Comparison of ENCODE assay signal across 17 mouse cellular contexts in genomic region chr16:81536230-81536629, GRCm38 (mm10).
DNase-seq lines count a peak whose midpoint lies in the region; ATAC-seq and TF ChIP-seq lines count a peak whose summit lies in the region.
"Had no signal": no experiment of that assay in that cellular context is flagged by ENCODE, and none has a peak within 500 bp of the region (broad histone marks: within the 10 kb centered on the region; RNA-seq: fewer than 3 reads in every experiment).

No protein-coding gene starts in this region.

- 0 out of 2 replicates have a peak, but pooled peaks cover 4% of the 10 kb centered on the region for H3K4me1 ChIP-seq in forebrain, embryonic 13.5 days
- H3K4me1 ChIP-seq in forebrain, embryonic 12.5 days, result no peaks in the 10 kb centered on the region
- 0 out of 2 replicates have a peak, but pooled peaks cover 4% of the 10 kb centered on the region for H3K4me1 ChIP-seq in forebrain, embryonic 15.5 days
- H3K4me1 ChIP-seq: embryonic facial prominence, embryonic 10.5 days; embryonic facial prominence, embryonic 12.5 days had no signal

- H3K36me3 ChIP-seq in forebrain, embryonic 13.5 days (ENCODE audit: poor library complexity, severe bottlenecking), result no peaks in the 10 kb centered on the region
- H3K36me3 ChIP-seq in forebrain, embryonic 12.5 days (replicated peaks), result no peaks in the 10 kb centered on the region
- no peaks in the 10 kb centered on the region for H3K36me3 ChIP-seq in forebrain, embryonic 15.5 days
- H3K36me3 ChIP-seq: embryonic facial prominence, embryonic 10.5 days; embryonic facial prominence, embryonic 12.5 days had no signal

- H3K27ac ChIP-seq in forebrain, embryonic 13.5 days, result no peak overlapping the region
- H3K27ac ChIP-seq in forebrain, embryonic 12.5 days, result no peak overlapping the region
- no peak overlapping the region for H3K27ac ChIP-seq in forebrain, embryonic 15.5 days (replicated peaks)
- H3K27ac ChIP-seq: embryonic facial prominence, embryonic 10.5 days; embryonic facial prominence, embryonic 12.5 days had no signal

- no peaks in the 10 kb centered on the region for H3K27me3 ChIP-seq in forebrain, embryonic 13.5 days
- H3K27me3 ChIP-seq in forebrain, embryonic 12.5 days, result no peaks in the 10 kb centered on the region
- no peaks in the 10 kb centered on the region for H3K27me3 ChIP-seq in forebrain, embryonic 15.5 days
- H3K27me3 ChIP-seq: embryonic facial prominence, embryonic 12.5 days had no signal

- no peak overlapping the region for H3K4me2 ChIP-seq in forebrain, embryonic 13.5 days
- no peak overlapping the region for H3K4me2 ChIP-seq in forebrain, embryonic 12.5 days
- H3K4me2 ChIP-seq in forebrain, embryonic 15.5 days (replicated peaks), result no peak overlapping the region
- H3K4me2 ChIP-seq: embryonic facial prominence, embryonic 12.5 days had no signal

- no peak for TF ChIP-seq POLR2A in brain, embryonic 14.5 days (IDR thresholded peaks at IDR 0.05; ENCODE audit: borderline replicate concordance, extremely low read depth, insufficient read depth, insufficient read length, poor library complexity, severe bottlenecking)

- WGBS in forebrain, embryonic 13.5 days, result 38% methylated on average over 3 of the region's 3 CpGs
- WGBS in forebrain, embryonic 12.5 days, result 49% methylated on average over 3 of the region's 3 CpGs
- 21% methylated on average over 3 of the region's 3 CpGs for WGBS in forebrain, embryonic 15.5 days

- no peak overlapping the region for H3K9ac ChIP-seq in forebrain, embryonic 13.5 days
- no peak overlapping the region for H3K9ac ChIP-seq in forebrain, embryonic 12.5 days
- no peak overlapping the region for H3K9ac ChIP-seq in forebrain, embryonic 15.5 days (replicated peaks)
- H3K9ac ChIP-seq: embryonic facial prominence, embryonic 12.5 days had no signal

- peak; percentile 72 for ATAC-seq in forebrain, embryonic 13.5 days
- ATAC-seq in forebrain, embryonic 12.5 days (ENCODE audit: low FRiP score), result no peak
- ATAC-seq in forebrain, embryonic 15.5 days (replicated peaks), result peak; percentile 68
- ATAC-seq in activated CD4-positive, CD25-positive, alpha-beta regulatory T cell, adult 4 months, result no peak

- no peaks in the 10 kb centered on the region for H3K9me3 ChIP-seq in forebrain, embryonic 13.5 days (replicated peaks)
- no peaks in the 10 kb centered on the region for H3K9me3 ChIP-seq in forebrain, embryonic 12.5 days
- H3K9me3 ChIP-seq in forebrain, embryonic 15.5 days, result no peaks in the 10 kb centered on the region
- H3K9me3 ChIP-seq: embryonic facial prominence, embryonic 10.5 days; embryonic facial prominence, embryonic 12.5 days had no signal

- no peak for TF ChIP-seq CTCF in brain, embryonic 14.5 days (IDR thresholded peaks at IDR 0.05; ENCODE audit: borderline replicate concordance, extremely low read depth, insufficient read depth, insufficient read length)

- peak; percentile 60 for DNase-seq in brain, embryonic 14.5 days (ENCODE audit: low read depth)
- no peak for DNase-seq in embryo, embryonic 11 days
- DNase-seq: adrenal gland, adult 8-10 months; adrenal gland, postnatal 14 days; adrenal gland, postnatal 36 days; cerebellum, adult 11 months; cerebellum, adult 18-20 months; cerebellum, adult 8-10 months; cerebellum, adult 9-11 months; cerebellum, postnatal 14 days; cerebellum, postnatal 36 days had no signal

- H3K4me3 ChIP-seq in forebrain, embryonic 13.5 days, result no peak overlapping the region
- H3K4me3 ChIP-seq in forebrain, embryonic 12.5 days (replicated peaks), result no peak overlapping the region
- H3K4me3 ChIP-seq in forebrain, embryonic 15.5 days, result no peak overlapping the region
- H3K4me3 ChIP-seq: embryonic facial prominence, embryonic 10.5 days; embryonic facial prominence, embryonic 12.5 days had no signal

Comparison
In these comparisons a context has a peak if more than half of its experiments do, and no peak if none do; other contexts are left out.
1. ATAC-seq: peak in forebrain, embryonic 13.5 days (single experiment) and forebrain, embryonic 15.5 days (single experiment); none in forebrain, embryonic 12.5 days (single experiment) and activated CD4-positive, CD25-positive, alpha-beta regulatory T cell, adult 4 months (single experiment).